ENCODE assay signal across 11 mouse cellular contexts in the genomic region with DNA sequence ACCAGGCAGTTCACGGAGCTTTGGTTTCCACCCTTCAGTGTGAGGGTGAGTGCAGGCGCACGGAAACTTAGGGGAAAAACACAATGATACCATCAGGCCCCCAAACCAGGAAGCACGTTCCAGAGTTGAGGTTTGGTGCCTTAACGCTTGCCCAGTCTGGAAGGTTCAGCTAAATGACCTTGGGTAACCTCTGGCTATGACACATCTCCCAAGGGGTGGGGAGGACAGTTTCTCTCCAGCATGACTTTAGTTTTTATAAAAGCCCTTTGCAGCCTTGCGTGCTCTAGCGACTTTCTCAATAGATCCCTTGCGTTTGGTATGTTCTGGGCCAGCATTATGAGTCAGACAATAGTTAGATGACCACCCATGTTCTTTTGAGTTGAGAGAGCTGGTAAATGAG. TPM values are rescaled to one million over a fixed set of nuclear protein-coding genes. Genes with fewer than 3 reads are reported as not detected.
DNase-seq lines count a peak whose midpoint lies in the region; ATAC-seq lines count a peak whose summit lies in the region.
"Had no signal": no experiment of that assay in that cellular context is flagged by ENCODE, and none has a peak within 500 bp of the region (broad histone marks: within the 10 kb centered on the region; RNA-seq: fewer than 3 reads in every experiment).

No protein-coding gene starts in this region.

- no peak for DNase-seq in embryonic facial prominence, embryonic 10.5 days (ENCODE audit: low spot score)
- peak; percentile 66 for DNase-seq in 3134 (ENCODE audit: extremely low read depth, insufficient read length, low spot score)
- DNase-seq in adrenal gland, postnatal 25 days = peak; percentile 26
- DNase-seq in heart, postnatal 25 days (ENCODE audit: low spot score) = peak; percentile 24
- no peak for DNase-seq in spleen, adult 18-20 months
- DNase-seq in frontal cortex, adult 2 months (ENCODE audit: extremely low spot score in 1 of 2, low spot score in 1 of 2) = no peak
- DNase-seq in right cerebral cortex, postnatal 36 days (ENCODE audit: low spot score in 2 of 2) = no peak
- DNase-seq: thymus, adult 2 months had no signal

- H3K4me2 ChIP-seq in embryonic facial prominence, embryonic 13.5 days = no peak overlapping the region
- H3K4me2 ChIP-seq: kidney, embryonic 15.5 days; neural tube, embryonic 13.5 days had no signal

- no peak for ATAC-seq in embryonic facial prominence, embryonic 13.5 days (ENCODE audit: insufficient number of reproducible peaks, insufficient read depth, low FRiP score, low TSS enrichment, low read depth)

- intact Hi-C loops in heart, postnatal 25 days (cut with DNase I) = no loop called here

- H3K27ac ChIP-seq in embryonic facial prominence, embryonic 13.5 days = peak overlapping the region; percentile 12; the same call in 1 of the 2 replicates
- H3K27ac ChIP-seq in embryonic facial prominence, embryonic 10.5 days (replicated peaks) = no peak overlapping the region
- H3K27ac ChIP-seq: kidney, embryonic 15.5 days; neural tube, embryonic 13.5 days had no signal

- no peaks in the 10 kb centered on the region for H3K27me3 ChIP-seq in embryonic facial prominence, embryonic 13.5 days
- peaks cover 2% of the 10 kb centered on the region for H3K27me3 ChIP-seq in embryonic facial prominence, embryonic 10.5 days (replicated peaks; ENCODE audit: low read depth, poor library complexity, severe bottlenecking)
- H3K27me3 ChIP-seq: kidney, embryonic 15.5 days; neural tube, embryonic 13.5 days had no signal

- WGBS in embryonic facial prominence, embryonic 13.5 days = 49% methylated on average over 8 of the region's 8 CpGs
- 63% methylated on average over 8 of the region's 8 CpGs for WGBS in embryonic facial prominence, embryonic 10.5 days

- H3K9ac ChIP-seq in embryonic facial prominence, embryonic 13.5 days = no peak overlapping the region
- H3K9ac ChIP-seq: kidney, embryonic 15.5 days; neural tube, embryonic 13.5 days had no signal

- H3K9me3 ChIP-seq in embryonic facial prominence, embryonic 13.5 days = no peaks in the 10 kb centered on the region
- no peaks in the 10 kb centered on the region for H3K9me3 ChIP-seq in embryonic facial prominence, embryonic 10.5 days
- H3K9me3 ChIP-seq: kidney, embryonic 15.5 days; neural tube, embryonic 13.5 days had no signal

- no peaks in the 10 kb centered on the region for H3K36me3 ChIP-seq in embryonic facial prominence, embryonic 13.5 days
- H3K36me3 ChIP-seq in embryonic facial prominence, embryonic 10.5 days (replicated peaks) = no peaks in the 10 kb centered on the region
- H3K36me3 ChIP-seq: kidney, embryonic 15.5 days; neural tube, embryonic 13.5 days had no signal

- no peak overlapping the region for H3K4me3 ChIP-seq in embryonic facial prominence, embryonic 13.5 days
- no peak overlapping the region for H3K4me3 ChIP-seq in embryonic facial prominence, embryonic 10.5 days
- H3K4me3 ChIP-seq: kidney, embryonic 15.5 days; neural tube, embryonic 13.5 days had no signal

- H3K4me1 ChIP-seq in embryonic facial prominence, embryonic 13.5 days = peaks cover 15% of the 10 kb centered on the region
- H3K4me1 ChIP-seq in embryonic facial prominence, embryonic 10.5 days = peaks cover 5% of the 10 kb centered on the region; the same call in 1 of the 2 replicates
- H3K4me1 ChIP-seq: neural tube, embryonic 13.5 days had no signal

RNA-seq across cellular contexts. Expression of gene Arhgef3, which starts 8.8 kb away (rescaled TPM):
- 12.6 and 12.8 TPM in 2 replicates for polyA plus RNA-seq in embryonic facial prominence, embryonic 13.5 days (2015; fragmentation: Nextera tagmentation; extraction: Ambion mirVana)
- 3.8 and 4.0 TPM in 2 replicates for polyA plus RNA-seq in embryonic facial prominence, embryonic 10.5 days (2016; fragmentation: Nextera tagmentation; extraction: Ambion mirVana)
- total RNA-seq in adrenal gland, postnatal 25 days (2021) = 37.1 and 47.8 TPM in 2 replicates
- 10 to 100 TPM; 29.0 to 34.1 TPM for total RNA-seq in heart, postnatal 25 days (2021)
- polyA plus RNA-seq in frontal cortex, adult 2 months (2012; rRNA removed) = 38.6 and 40.2 TPM in 2 replicates

Comparison
In these comparisons a context has a peak if more than half of its experiments do, and no peak if none do; other contexts are left out.
1. DNase-seq: peak in 3134 (single experiment), adrenal gland, postnatal 25 days (single experiment) and heart, postnatal 25 days (single experiment); none in embryonic facial prominence, embryonic 10.5 days (single experiment), spleen, adult 18-20 months (0 of 2), frontal cortex, adult 2 months (0 of 2) and right cerebral cortex, postnatal 36 days (0 of 2).